Mouse (Mus musculus): ENCODE data around the gene Wdr43.

DNA sequence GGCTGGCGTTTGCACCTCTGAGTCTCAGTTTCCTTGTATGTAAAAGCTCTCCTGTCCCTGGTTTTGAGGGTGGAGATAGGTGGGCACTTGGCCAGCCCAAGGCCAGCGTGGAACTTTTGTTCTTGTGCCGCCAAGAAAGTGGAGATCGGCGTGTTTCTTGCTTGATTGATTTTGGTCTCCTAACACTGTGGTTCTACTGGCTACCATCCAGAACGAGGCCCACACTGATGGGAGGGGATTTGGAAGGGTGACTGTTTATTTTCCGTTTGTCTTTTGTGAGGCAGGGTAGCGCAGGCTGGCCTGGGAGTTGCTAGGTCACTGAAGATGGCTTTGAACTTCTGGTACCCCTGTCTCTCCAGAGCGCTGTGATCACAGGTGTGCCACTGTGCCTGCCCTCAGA lies 58.2 kb downstream of the Wdr43 start:
- TF ChIP-seq GATA1 (IDR thresholded peaks at IDR 0.05; ENCODE audit: low read length) (no peak), TAL1 (IDR thresholded peaks at IDR 0.05; ENCODE audit: low read length) (no peak)
